Mouse (Mus musculus) lung, postnatal 0 days (tissue): Measurements from ENCODE around the gene Dnaaf3.

Experiments
- CTCF ChIP-seq: IDR thresholded peaks from 2 replicates; pipeline ENCODE4 v1.5.1; 2016; ENCODE audit warnings: antibody characterized with exemption, mild to moderate bottlenecking
- EP300 ChIP-seq: IDR thresholded peaks from 2 replicates; pipeline ENCODE4 v1.6.1; 2016; ENCODE audit warnings: antibody characterized with exemption, mild to moderate bottlenecking, control low read depth

GRCm38 (mm10) chr7:4526341-4527301 is 5.6 kb downstream of the Dnaaf3 start:
- no peak for TF ChIP-seq EP300
- TF ChIP-seq CTCF: peak; percentile 86
